Mouse (Mus musculus): ENCODE data around the gene Otub1. TPM values are rescaled to one million over a fixed set of nuclear protein-coding genes. Genes with fewer than 3 reads are reported as not detected.

Otub1 gene
- polyA plus RNA-seq, 1 experiment from 2014 or later: 183 TPM

- Histone ChIP-seq H3K4me1 (peaks cover 58% of the 10 kb centered on the region), H3K9me3 (no peaks in the 10 kb centered on the region), H3K4me3 (no peak overlapping the region), H3K9ac (no peak overlapping the region), H3K36me3 (no peaks in the 10 kb centered on the region), H3K27me3 (peaks cover 35% of the 10 kb centered on the region), H3K4me2 (no peak overlapping the region), H3K27ac (no peak overlapping the region)
- no peak for ATAC-seq (ENCODE audit: insufficient number of reproducible peaks, low FRiP score, low TSS enrichment, low read depth)
- 50% methylated on average over 4 of the region's 4 CpGs for WGBS
Observed at GRCm38 (mm10) chr19:7185059-7185458, 21.1 kb downstream of the Otub1 start.

GRCm38 (mm10) chr19:7183419-7183818 lies 22.7 kb downstream of the Otub1 start:
- Histone ChIP-seq H3K36me3 (no peaks in the 10 kb centered on the region), H3K9ac (no peak overlapping the region), H3K4me2 (no peak overlapping the region), H3K27ac (no peak overlapping the region; the same call in 1 of the 2 replicates), H3K4me1 (peaks cover 67% of the 10 kb centered on the region), H3K27me3 (peaks cover 28% of the 10 kb centered on the region), H3K9me3 (no peaks in the 10 kb centered on the region), H3K4me3 (no peak overlapping the region)
- ATAC-seq (ENCODE audit: insufficient number of reproducible peaks, low FRiP score, low TSS enrichment, low read depth): no peak
- WGBS: 38% methylated on average over 11 of the region's 11 CpGs

- WGBS: 7% methylated on average over 23 of the region's 23 CpGs
- 0 out of 2 replicates have a peak overlapping the region, but pooled peaks have one; percentile 18 for H3K9ac ChIP-seq
- no peaks in the 10 kb centered on the region for H3K9me3 ChIP-seq
- peaks cover 70% of the 10 kb centered on the region for H3K4me1 ChIP-seq
- H3K36me3 ChIP-seq: no peaks in the 10 kb centered on the region
- H3K27me3 ChIP-seq: peaks cover 23% of the 10 kb centered on the region
- peak; percentile 46; the same call in 1 of the 2 replicates for ATAC-seq (ENCODE audit: insufficient number of reproducible peaks, low FRiP score, low TSS enrichment, low read depth)
- peak overlapping the region; percentile 17 for H3K27ac ChIP-seq
- H3K4me3 ChIP-seq: peak overlapping the region; percentile 5; the same call in 1 of the 2 replicates
- peak overlapping the region; percentile 35 for H3K4me2 ChIP-seq
Observed at GRCm38 (mm10) chr19:7182273-7182949, 23.7 kb downstream of the Otub1 start.

GRCm38 (mm10) chr19:7181496-7181895 lies 24.6 kb downstream of the Otub1 start:
- peaks cover 69% of the 10 kb centered on the region for H3K4me1 ChIP-seq
- no peaks in the 10 kb centered on the region for H3K36me3 ChIP-seq
- no peak for ATAC-seq (ENCODE audit: insufficient number of reproducible peaks, low FRiP score, low TSS enrichment, low read depth)
- H3K27me3 ChIP-seq: peaks cover 17% of the 10 kb centered on the region
- H3K9me3 ChIP-seq: no peaks in the 10 kb centered on the region
- H3K4me2 ChIP-seq: no peak overlapping the region
- no peak overlapping the region for H3K9ac ChIP-seq
- no peak overlapping the region for H3K4me3 ChIP-seq
- no peak overlapping the region for H3K27ac ChIP-seq
- 61% methylated on average over 7 of the region's 7 CpGs for WGBS

GRCm38 (mm10) chr19:7180756-7181405 lies 25.2 kb downstream of the Otub1 start:
- Histone ChIP-seq H3K9me3 (no peaks in the 10 kb centered on the region), H3K4me2 (no peak overlapping the region), H3K4me3 (no peak overlapping the region), H3K27ac (no peak overlapping the region), H3K9ac (no peak overlapping the region), H3K4me1 (peaks cover 69% of the 10 kb centered on the region), H3K27me3 (peaks cover 10% of the 10 kb centered on the region; the same call in 1 of the 2 replicates), H3K36me3 (no peaks in the 10 kb centered on the region)
- ATAC-seq (ENCODE audit: insufficient number of reproducible peaks, low FRiP score, low TSS enrichment, low read depth): no peak
- 81% methylated on average over 8 of the region's 8 CpGs for WGBS

GRCm38 (mm10) chr19:7178841-7179452 lies 27.2 kb downstream of the Otub1 start:
- Histone ChIP-seq H3K4me3 (no peak overlapping the region), H3K4me1 (peaks cover 66% of the 10 kb centered on the region), H3K9me3 (no peaks in the 10 kb centered on the region), H3K36me3 (no peaks in the 10 kb centered on the region), H3K9ac (no peak overlapping the region), H3K4me2 (no peak overlapping the region), H3K27ac (peak overlapping the region; percentile 23; the same call in 1 of the 2 replicates), H3K27me3 (0 out of 2 replicates have a peak, but pooled peaks cover 7% of the 10 kb centered on the region)
- 36% methylated on average over 3 of the region's 3 CpGs for WGBS
- no peak for ATAC-seq (ENCODE audit: insufficient number of reproducible peaks, low FRiP score, low TSS enrichment, low read depth)

GRCm38 (mm10) chr19:7177804-7178511 lies 28.2 kb downstream of the Otub1 start:
- no peaks in the 10 kb centered on the region for H3K36me3 ChIP-seq
- WGBS: 49% methylated on average over 13 of the region's 13 CpGs
- H3K27ac ChIP-seq: peak overlapping the region; percentile 23; the same call in 1 of the 2 replicates
- no peak overlapping the region for H3K4me2 ChIP-seq
- ATAC-seq (ENCODE audit: insufficient number of reproducible peaks, low FRiP score, low TSS enrichment, low read depth): no peak
- H3K9ac ChIP-seq: no peak overlapping the region
- H3K4me1 ChIP-seq: peaks cover 64% of the 10 kb centered on the region
- H3K4me3 ChIP-seq: no peak overlapping the region
- H3K9me3 ChIP-seq: no peaks in the 10 kb centered on the region
- 0 out of 2 replicates have a peak, but pooled peaks cover 7% of the 10 kb centered on the region for H3K27me3 ChIP-seq

GRCm38 (mm10) chr19:7176041-7176696 lies 29.9 kb downstream of the Otub1 start:
- H3K9me3 ChIP-seq: no peaks in the 10 kb centered on the region
- 0 out of 2 replicates have a peak, but pooled peaks cover 7% of the 10 kb centered on the region for H3K27me3 ChIP-seq
- H3K27ac ChIP-seq: peak overlapping the region; percentile 48; the same call in 1 of the 2 replicates
- no peak overlapping the region for H3K4me2 ChIP-seq
- no peak overlapping the region for H3K9ac ChIP-seq
- ATAC-seq (ENCODE audit: insufficient number of reproducible peaks, low FRiP score, low TSS enrichment, low read depth): no peak
- WGBS: 10% methylated on average over 11 of the region's 11 CpGs
- no peak overlapping the region for H3K4me3 ChIP-seq
- H3K4me1 ChIP-seq: peaks cover 65% of the 10 kb centered on the region
- H3K36me3 ChIP-seq: no peaks in the 10 kb centered on the region

- H3K9me3 ChIP-seq: no peaks in the 10 kb centered on the region
- no peak overlapping the region for H3K4me2 ChIP-seq
- no peaks in the 10 kb centered on the region for H3K36me3 ChIP-seq
- H3K27ac ChIP-seq: no peak overlapping the region; the same call in 1 of the 2 replicates
- 17% methylated on average over 13 of the region's 13 CpGs for WGBS
- no peak overlapping the region for H3K4me3 ChIP-seq
- H3K4me1 ChIP-seq: peaks cover 41% of the 10 kb centered on the region
- ATAC-seq (ENCODE audit: insufficient number of reproducible peaks, low FRiP score, low TSS enrichment, low read depth): peak; percentile 53
- peaks cover 18% of the 10 kb centered on the region for H3K27me3 ChIP-seq
- H3K9ac ChIP-seq: no peak overlapping the region
Observed at GRCm38 (mm10) chr19:7172051-7172866, 33.9 kb downstream of the Otub1 start.

GRCm38 (mm10) chr19:7171447-7171846 lies 34.7 kb downstream of the Otub1 start:
- WGBS: 18% methylated on average over 8 of the region's 8 CpGs
- H3K4me2 ChIP-seq: no peak overlapping the region
- H3K9me3 ChIP-seq: no peaks in the 10 kb centered on the region
- no peak overlapping the region for H3K9ac ChIP-seq
- no peaks in the 10 kb centered on the region for H3K36me3 ChIP-seq
- ATAC-seq (ENCODE audit: insufficient number of reproducible peaks, low FRiP score, low TSS enrichment, low read depth): no peak
- peaks cover 26% of the 10 kb centered on the region for H3K27me3 ChIP-seq
- no peak overlapping the region for H3K4me3 ChIP-seq
- peak overlapping the region; percentile 4; the same call in 1 of the 2 replicates for H3K27ac ChIP-seq
- peaks cover 43% of the 10 kb centered on the region for H3K4me1 ChIP-seq
